Mouse (Mus musculus) ES-E14 (cell line): ENCODE results near the gene Cyb561a3.

Experiments used
- CHD2 ChIP-seq: IDR thresholded peaks from 2 replicates; pipeline ENCODE4 v1.6.1; 2014; ENCODE audit warnings: mild to moderate bottlenecking, low read depth, low read length, inconsistent platforms
- HCFC1 ChIP-seq: IDR thresholded peaks from 2 replicates; pipeline ENCODE4 v1.6.1; 2012; ENCODE audit warnings: low read length, inconsistent platforms, borderline replicate concordance; ENCODE audit not compliant: insufficient read depth

- TF ChIP-seq CHD2 (no peak), HCFC1 (peak; percentile 65; the same call in 1 of the 2 replicates)
These were observed 25.8 kb downstream of the Cyb561a3 start for GRCm38 (mm10) chr19:10602787-10603186.
